Mouse (Mus musculus) kidney, postnatal 25 days (tissue): ENCODE measurements around the gene Hoxc6.

Experiments used
- DNase-seq, 2 experiments: peaks; one replicate each; pipeline ENCODE4 v3.0.0; 2021; ENCODE audit warnings: mixed read lengths in 2 of 2

Hoxc6 gene

GRCm38 (mm10) chr15:102997939-102998355, at the start of gene Hoxc6:
Gene Hoxc6 (plus strand): TSS chr15:102998257.
- peak; percentile 67 to 72 for DNase-seq

GRCm38 (mm10) chr15:102948842-102949241, 49.2 kb upstream of the Hoxc6 start:
- DNase-seq = no peak

- peak in 1 of 2 experiments; percentile 30 for DNase-seq
Measured at GRCm38 (mm10) chr15:102949696-102950095, 48.4 kb upstream of the Hoxc6 start.

GRCm38 (mm10) chr15:102950877-102951276, 47.2 kb upstream of the Hoxc6 start:
- DNase-seq = no peak

GRCm38 (mm10) chr15:102953561-102953960, 44.5 kb upstream of the Hoxc6 start:
- peak in 1 of 2 experiments; percentile 32 for DNase-seq

GRCm38 (mm10) chr15:102954192-102955006, 43.7 kb upstream of the Hoxc6 start, which contains the start of gene Hoxc11:
Gene Hoxc11 (plus strand): TSS chr15:102954427.
- DNase-seq = peak in 1 of 2 experiments; percentile 52

GRCm38 (mm10) chr15:102955007-102955382, 43.1 kb upstream of the Hoxc6 start:
- peak in 1 of 2 experiments; percentile 51 for DNase-seq

GRCm38 (mm10) chr15:102955833-102956640, 42.0 kb upstream of the Hoxc6 start:
- peak in 1 of 2 experiments; percentile 65 for DNase-seq

- peak in 1 of 2 experiments; percentile 37 for DNase-seq
Measured at GRCm38 (mm10) chr15:102956906-102957305, 41.2 kb upstream of the Hoxc6 start.

GRCm38 (mm10) chr15:102959663-102960191, 38.3 kb upstream of the Hoxc6 start:
- DNase-seq = no peak

GRCm38 (mm10) chr15:102961728-102962127, 36.3 kb upstream of the Hoxc6 start:
- DNase-seq = peak in 1 of 2 experiments; percentile 62

GRCm38 (mm10) chr15:102962492-102962891, 35.6 kb upstream of the Hoxc6 start:
- peak in 1 of 2 experiments; percentile 34 for DNase-seq

- peak in 1 of 2 experiments; percentile 49 for DNase-seq
Measured at GRCm38 (mm10) chr15:102963259-102963658, 34.8 kb upstream of the Hoxc6 start.

GRCm38 (mm10) chr15:102963671-102964640, 34.1 kb upstream of the Hoxc6 start:
- peak; percentile 74 to 87 for DNase-seq

GRCm38 (mm10) chr15:102965003-102965891, 32.8 kb upstream of the Hoxc6 start:
- peak in 1 of 2 experiments; percentile 47 for DNase-seq

- peak; percentile 96 to 99 for DNase-seq
Measured at GRCm38 (mm10) chr15:102965892-102966775, 31.9 kb upstream of the Hoxc6 start.

- DNase-seq = peak in 1 of 2 experiments; percentile 68
Measured at GRCm38 (mm10) chr15:102966776-102967311, 31.2 kb upstream of the Hoxc6 start, which contains the start of gene Hoxc10. Gene Hoxc10 (plus strand): TSS chr15:102966796.

- DNase-seq = no peak
Measured at GRCm38 (mm10) chr15:102967312-102967510, 30.8 kb upstream of the Hoxc6 start, which contains the start of gene Hoxc5. Gene Hoxc5 (plus strand): TSS chr15:102967443.
